Mouse (Mus musculus) forebrain, embryonic 11.5 days (tissue): ENCODE results near the gene Dyrk1a. TPM values are rescaled to one million over a fixed set of nuclear protein-coding genes. Genes with fewer than 3 reads are reported as not detected.

Experiments used
- ATAC-seq: fragments of 200-750 bp; cut with Nextera tagmentation; replicated peaks from 2 replicates; pipeline ENCODE4 v1.8.0; 2017; ENCODE audit warnings: moderate TSS enrichment; ENCODE audit not compliant: low FRiP score
- DNase-seq: peaks from one replicate; pipeline ENCODE4 v3.0.0-alpha.2; 2017; ENCODE audit warnings: low spot score
- H3K27ac ChIP-seq: fragments of 300-500 bp; sonication (generic); 2 replicates; pipeline ENCODE4 v1.5.1; 2014; ENCODE audit warnings: low read depth, low read length
- H3K27me3 ChIP-seq: fragments of 300-500 bp; sonication (generic); 2 replicates; pipeline ENCODE4 v1.6.1; 2014; ENCODE audit warnings: mild to moderate bottlenecking, low read length, mixed read lengths; ENCODE audit not compliant: control insufficient read depth, insufficient read depth
- H3K36me3 ChIP-seq: fragments of 300-500 bp; sonication (generic); 2 replicates; pipeline ENCODE4 v1.6.1; 2014; ENCODE audit warnings: mild to moderate bottlenecking, low read length, moderate library complexity, mixed read lengths; ENCODE audit not compliant: control insufficient read depth, insufficient read depth
- H3K4me1 ChIP-seq: fragments of 300-500 bp; sonication (generic); replicated peaks from 2 replicates; pipeline ENCODE4 v1.6.1; 2014; ENCODE audit warnings: low read length, mixed read lengths; ENCODE audit not compliant: control insufficient read depth, insufficient read depth
- H3K4me2 ChIP-seq: fragments of 300-500 bp; sonication (generic); 2 replicates; pipeline ENCODE4 v1.6.1; 2014; ENCODE audit warnings: low read depth, mild to moderate bottlenecking, low read length, moderate library complexity, mixed read lengths; ENCODE audit not compliant: severe bottlenecking
- H3K4me3 ChIP-seq: fragments of 300-500 bp; sonication (generic); 2 replicates; pipeline ENCODE4 v1.5.1; 2014; ENCODE audit warnings: low read depth, low read length
- H3K9ac ChIP-seq: fragments of 300-500 bp; sonication (generic); 2 replicates; pipeline ENCODE4 v1.6.1; 2014; ENCODE audit warnings: low read length
- H3K9me3 ChIP-seq: fragments of 300-500 bp; sonication (generic); 2 replicates; pipeline ENCODE4 v1.6.1; 2016; ENCODE audit warnings: low read length, mixed read lengths; ENCODE audit not compliant: control insufficient read depth
- WGBS: fragments of 180-500 bp; shearing (Covaris S2); extraction: QIAGEN DNeasy Blood & Tissue Kit; methylation state at CpG from one replicate; pipeline ENCODE4 v1.1.7; 2014; 5-methylcytosine and 5-hydroxymethylcytosine counted together
- polyA plus RNA-seq: library from polyadenylated mRNA; unstranded; fragments of >200 nt; fragmentation: Nextera tagmentation; extraction: Ambion mirVana; gene quantifications from 2 replicates; pipeline ENCODE4 v1.2.1, GENCODE M21; 2014

The Dyrk1a gene
- polyA plus RNA-seq, 1 experiment from 2014 or later = 12.0 TPM

DNA sequence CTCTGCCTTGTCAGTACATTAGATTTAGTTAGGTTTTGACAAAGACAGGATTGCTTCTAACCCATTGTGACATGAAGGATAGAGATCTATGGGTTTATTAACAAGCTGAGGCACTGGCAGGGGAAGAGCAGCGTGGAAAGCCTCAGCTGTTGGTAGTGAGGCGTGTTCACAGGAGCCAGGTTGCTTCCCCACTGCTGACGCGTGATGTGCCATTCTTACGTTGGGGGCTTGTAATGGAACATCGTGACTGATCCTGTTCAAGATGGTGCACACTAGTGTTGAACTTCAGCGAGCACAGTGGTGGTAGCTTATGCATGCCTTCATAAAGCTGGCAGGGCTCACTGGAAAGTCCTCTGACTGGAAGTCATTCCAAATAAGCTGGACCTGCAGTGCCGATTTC is 21.2 kb downstream of the Dyrk1a start:
- Histone ChIP-seq H3K4me2 (no peak overlapping the region), H3K9ac (no peak overlapping the region), H3K27ac (no peak overlapping the region), H3K4me3 (no peak overlapping the region), H3K9me3 (no peaks in the 10 kb centered on the region), H3K27me3 (no peaks in the 10 kb centered on the region), H3K36me3 (no peaks in the 10 kb centered on the region), H3K4me1 (no peaks in the 10 kb centered on the region)
- no peak for DNase-seq
- 93% methylated on average over 8 of the region's 8 CpGs for WGBS
- ATAC-seq = no peak

DNA sequence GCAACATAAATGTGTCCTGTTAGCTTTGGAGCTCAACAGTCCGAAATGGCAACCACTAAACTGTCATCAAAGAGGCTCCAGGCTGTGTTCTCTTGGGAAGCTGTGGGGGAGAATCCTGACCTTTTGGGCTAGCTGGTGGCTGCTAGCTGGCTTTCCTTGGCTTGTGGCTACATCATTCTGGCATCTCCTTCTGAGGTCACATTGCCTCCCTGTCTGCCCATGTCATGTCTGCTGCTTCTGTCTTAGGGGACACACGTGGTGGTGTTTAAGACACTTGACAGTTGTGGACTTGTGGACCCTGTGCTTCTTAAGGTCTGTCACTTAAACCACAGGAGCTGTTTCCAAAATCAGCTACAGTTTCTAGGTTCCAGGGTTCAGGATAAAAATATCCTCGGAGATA is 21.7 kb downstream of the Dyrk1a start:
- no peaks in the 10 kb centered on the region for H3K36me3 ChIP-seq
- no peaks in the 10 kb centered on the region for H3K27me3 ChIP-seq
- no peak for DNase-seq
- WGBS = 92% methylated on average over 3 of the region's 3 CpGs
- no peak overlapping the region for H3K27ac ChIP-seq
- H3K4me2 ChIP-seq = no peak overlapping the region
- H3K4me3 ChIP-seq = no peak overlapping the region
- H3K9me3 ChIP-seq = no peaks in the 10 kb centered on the region
- no peak for ATAC-seq
- no peaks in the 10 kb centered on the region for H3K4me1 ChIP-seq
- H3K9ac ChIP-seq = no peak overlapping the region

DNA sequence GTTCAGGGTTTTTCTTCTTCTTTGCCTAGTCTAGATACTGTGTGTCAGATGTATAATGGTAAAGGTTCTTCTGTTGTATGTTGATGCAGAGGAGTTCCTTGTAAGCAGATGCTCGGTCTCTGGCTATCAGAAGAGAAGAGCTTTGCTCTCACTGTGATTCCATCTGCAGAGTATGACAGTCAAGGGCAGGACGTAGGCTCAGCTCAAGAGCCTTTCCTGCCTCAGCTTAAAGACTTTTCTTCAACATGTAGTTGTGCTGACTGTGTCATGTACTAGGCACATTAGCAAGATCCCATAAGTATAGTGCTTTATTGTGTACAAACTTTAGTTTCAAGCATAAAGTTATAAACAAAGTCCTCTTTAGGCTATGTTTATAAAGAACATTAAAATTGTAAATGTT is 26.8 kb downstream of the Dyrk1a start:
- Histone ChIP-seq H3K9me3 (no peaks in the 10 kb centered on the region), H3K27ac (no peak overlapping the region), H3K9ac (no peak overlapping the region), H3K4me3 (no peak overlapping the region), H3K36me3 (no peaks in the 10 kb centered on the region), H3K27me3 (no peaks in the 10 kb centered on the region), H3K4me2 (no peak overlapping the region), H3K4me1 (peaks cover 5% of the 10 kb centered on the region; the same call in 1 of the 2 replicates)
- DNase-seq (no peak), ATAC-seq (no peak)
- 89% methylated on average over 2 of the region's 2 CpGs for WGBS

DNA sequence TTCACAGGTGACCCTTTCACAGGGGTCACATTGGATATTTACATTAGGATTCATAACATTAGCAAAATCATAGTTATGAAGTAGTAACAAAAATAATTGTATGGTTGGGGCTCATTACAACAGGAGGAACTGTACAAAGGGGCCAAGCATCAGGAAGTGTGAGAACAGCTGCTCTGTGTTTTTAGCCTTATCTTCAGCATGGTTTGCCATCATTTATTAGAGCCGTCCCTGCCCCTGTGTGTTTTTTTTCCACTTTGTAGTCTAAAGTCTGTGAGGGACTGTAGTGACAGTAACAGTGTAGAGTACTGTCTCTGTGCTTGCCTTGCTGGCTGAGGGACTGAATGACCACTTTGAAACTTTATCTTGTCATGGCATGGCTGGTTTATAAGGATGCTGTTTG is 27.8 kb downstream of the Dyrk1a start:
- peak; percentile 2 for DNase-seq
- no peak overlapping the region for H3K27ac ChIP-seq
- H3K4me1 ChIP-seq = peaks cover 7% of the 10 kb centered on the region; the same call in 1 of the 2 replicates
- H3K4me2 ChIP-seq = no peak overlapping the region
- H3K27me3 ChIP-seq = no peaks in the 10 kb centered on the region
- H3K36me3 ChIP-seq = no peaks in the 10 kb centered on the region
- H3K9ac ChIP-seq = no peak overlapping the region
- H3K9me3 ChIP-seq = no peaks in the 10 kb centered on the region
- no peak overlapping the region for H3K4me3 ChIP-seq
- ATAC-seq = no peak
- 78% methylated on average over 1 of the region's 1 CpGs for WGBS

DNA sequence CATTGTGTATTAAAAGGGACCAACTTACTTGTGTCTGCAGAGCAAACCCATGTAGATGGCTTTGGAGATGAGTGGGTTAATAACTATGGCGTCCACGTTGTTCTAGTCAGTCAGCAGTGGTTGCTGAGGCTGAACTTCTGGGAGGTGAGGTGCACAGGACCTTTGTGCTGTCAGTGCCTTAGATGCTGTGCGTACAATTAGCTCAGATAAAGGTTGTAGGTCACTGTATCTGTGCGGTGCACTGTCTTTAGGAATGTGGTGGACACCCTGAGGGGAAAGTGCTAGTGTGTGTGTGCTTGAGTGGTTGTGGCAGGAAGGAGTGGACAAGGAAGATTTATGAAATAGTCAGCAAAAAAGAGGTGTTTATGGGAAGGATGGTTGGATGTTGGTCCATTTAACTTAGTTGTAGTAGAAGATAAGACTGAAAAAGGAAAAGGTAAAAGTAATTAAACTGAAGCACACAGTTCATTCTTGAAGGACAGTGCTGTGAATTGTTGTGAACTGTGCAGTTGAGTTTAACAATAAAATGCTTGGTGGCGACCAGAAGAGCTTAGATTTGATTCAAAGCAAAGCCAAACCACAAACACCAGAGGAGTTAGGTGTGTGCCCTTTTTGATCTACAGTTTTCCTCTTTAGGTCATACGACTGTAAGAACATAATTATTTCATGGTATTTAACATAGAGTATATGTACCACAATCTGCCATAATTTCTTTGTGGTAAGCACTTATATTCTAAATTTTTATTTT is 30.3 kb downstream of the Dyrk1a start:
- WGBS = 49% methylated on average over 6 of the region's 6 CpGs

DNA sequence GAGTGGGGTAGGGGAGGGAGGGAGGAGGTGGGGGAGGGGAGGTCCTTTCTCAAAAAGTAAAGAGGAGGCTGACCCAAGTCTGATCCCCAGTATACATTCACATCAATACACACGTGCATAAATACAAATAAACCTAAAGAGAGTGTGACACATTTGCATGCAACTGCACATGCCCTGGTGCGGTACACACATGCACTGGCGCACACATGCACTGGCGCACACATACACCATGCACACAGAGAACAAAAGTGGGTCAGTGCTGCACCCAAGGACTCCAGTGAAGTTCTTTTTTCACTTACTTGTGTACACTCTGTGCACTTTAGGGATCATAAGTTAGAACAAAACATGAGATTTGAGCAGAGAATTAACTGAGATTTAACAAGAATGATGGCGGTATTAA is 31.3 kb downstream of the Dyrk1a start:
- Histone ChIP-seq H3K27me3 (no peaks in the 10 kb centered on the region), H3K4me1 (peaks cover 7% of the 10 kb centered on the region; the same call in 1 of the 2 replicates), H3K9ac (no peak overlapping the region), H3K27ac (no peak overlapping the region), H3K4me3 (no peak overlapping the region), H3K4me2 (no peak overlapping the region), H3K9me3 (no peaks in the 10 kb centered on the region), H3K36me3 (no peaks in the 10 kb centered on the region)
- ATAC-seq (0 out of 2 replicates have a peak, but pooled peaks have one; percentile 33), DNase-seq (no peak)
- WGBS = 76% methylated on average over 5 of the region's 5 CpGs

More for the DNA sequence above, 30.3 kb downstream of the Dyrk1a start:
- H3K27me3 ChIP-seq = no peaks in the 10 kb centered on the region
- no peaks in the 10 kb centered on the region for H3K9me3 ChIP-seq
- H3K4me3 ChIP-seq = no peak overlapping the region
- no peaks in the 10 kb centered on the region for H3K36me3 ChIP-seq
- no peak overlapping the region for H3K4me2 ChIP-seq
- no peak overlapping the region for H3K9ac ChIP-seq
- peaks cover 7% of the 10 kb centered on the region; the same call in 1 of the 2 replicates for H3K4me1 ChIP-seq
- no peak overlapping the region for H3K27ac ChIP-seq
- DNase-seq = no peak
- ATAC-seq = no peak

DNA sequence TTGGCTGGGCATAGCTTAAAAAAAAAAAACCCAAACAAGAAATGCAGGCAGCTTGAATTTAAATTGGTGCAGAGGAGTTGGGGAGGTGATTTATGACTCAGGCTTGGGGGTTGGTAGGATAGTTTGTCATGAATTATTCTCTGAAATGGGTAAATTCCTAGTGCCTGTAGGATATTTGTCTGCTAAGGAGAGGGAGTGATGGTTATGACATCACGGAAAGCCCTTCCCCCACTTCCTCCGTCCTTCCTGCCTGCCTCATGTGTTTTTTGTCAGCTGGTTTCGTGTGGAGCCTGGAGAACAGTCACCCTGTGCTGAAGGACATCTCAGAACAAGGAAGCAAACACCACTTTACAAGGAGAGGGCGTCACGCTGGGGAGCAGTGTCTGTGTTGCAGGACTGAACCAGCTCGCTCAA is 31.7 kb downstream of the Dyrk1a start:
- no peak overlapping the region for H3K9ac ChIP-seq
- no peaks in the 10 kb centered on the region for H3K9me3 ChIP-seq
- DNase-seq = no peak
- WGBS = 50% methylated on average over 6 of the region's 6 CpGs
- H3K36me3 ChIP-seq = no peaks in the 10 kb centered on the region
- no peak overlapping the region for H3K27ac ChIP-seq
- H3K4me2 ChIP-seq = no peak overlapping the region
- H3K27me3 ChIP-seq = no peaks in the 10 kb centered on the region
- no peak for ATAC-seq
- peaks cover 7% of the 10 kb centered on the region; the same call in 1 of the 2 replicates for H3K4me1 ChIP-seq
- no peak overlapping the region for H3K4me3 ChIP-seq

DNA sequence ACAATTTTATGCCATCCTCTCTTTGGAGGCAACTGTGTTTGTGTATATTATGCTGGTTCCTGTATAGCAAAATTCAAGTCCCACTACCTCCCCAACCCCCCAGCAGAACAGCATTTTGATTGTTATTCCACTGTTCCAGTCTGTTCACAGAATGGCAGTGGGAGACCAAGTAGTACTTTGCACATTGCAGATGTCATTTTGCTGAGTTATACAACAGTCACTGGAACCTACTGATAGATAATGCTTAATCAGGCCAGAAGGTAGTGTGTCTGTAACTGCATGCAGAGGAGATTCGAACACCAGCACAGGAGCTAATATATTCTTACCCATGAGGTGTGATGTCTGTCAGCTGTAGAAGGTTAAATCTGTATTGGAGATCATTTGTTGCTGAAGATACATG is 32.4 kb downstream of the Dyrk1a start:
- Histone ChIP-seq H3K36me3 (no peaks in the 10 kb centered on the region), H3K27ac (no peak overlapping the region), H3K4me2 (no peak overlapping the region), H3K4me3 (no peak overlapping the region), H3K9me3 (no peaks in the 10 kb centered on the region), H3K9ac (no peak overlapping the region), H3K27me3 (no peaks in the 10 kb centered on the region), H3K4me1 (peaks cover 7% of the 10 kb centered on the region; the same call in 1 of the 2 replicates)
- ATAC-seq = no peak
- no peak for DNase-seq
- 88% methylated on average over 1 of the region's 1 CpGs for whole genome bisulfite sequencing

DNA sequence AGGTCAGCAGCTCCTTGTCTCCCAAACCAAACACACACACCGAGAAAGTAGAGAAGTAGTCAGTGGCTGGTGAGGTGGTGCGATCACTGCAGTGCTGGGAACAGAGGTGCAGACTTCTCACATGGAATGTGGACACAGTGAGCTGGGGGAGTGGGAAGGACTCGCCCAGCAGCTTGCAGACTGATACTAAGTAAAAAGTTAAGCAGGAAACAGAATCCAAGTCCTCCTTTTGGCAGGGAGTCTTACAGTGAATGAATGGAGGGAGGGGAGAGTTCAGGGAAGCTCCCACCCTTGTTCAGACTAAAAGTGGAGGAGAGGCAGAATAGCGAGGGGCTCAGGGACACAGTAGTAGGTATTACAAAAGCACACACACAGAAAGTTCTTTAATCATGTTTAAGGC is 32.9 kb downstream of the Dyrk1a start:
- 58% methylated on average over 4 of the region's 4 CpGs for WGBS
- Histone ChIP-seq H3K4me2 (no peak overlapping the region), H3K27ac (no peak overlapping the region), H3K4me3 (no peak overlapping the region), H3K9me3 (no peaks in the 10 kb centered on the region), H3K4me1 (peaks cover 7% of the 10 kb centered on the region; the same call in 1 of the 2 replicates), H3K36me3 (no peaks in the 10 kb centered on the region), H3K27me3 (no peaks in the 10 kb centered on the region), H3K9ac (no peak overlapping the region)
- no peak for ATAC-seq
- DNase-seq = no peak
